In genomic region chr10:82629586-82630255, GRCm38 (mm10) we compare ENCODE assay signal across 8 mouse cellular contexts. TPM values are rescaled to one million over a fixed set of nuclear protein-coding genes. Genes with fewer than 3 reads are reported as not detected.
DNase-seq lines count a peak whose midpoint lies in the region; ATAC-seq lines count a peak whose summit lies in the region.
"Not testable (repeated sequence)": the region's sequence is repeated elsewhere in the genome, so short reads cannot be mapped to it uniquely, and the experiment has no call there.

TSS of gene Tdg (plus strand) at chr10:82629828.

- H3K36me3 ChIP-seq in heart, embryonic 10.5 days = peaks cover 27% of the 10 kb centered on the region
- H3K36me3 ChIP-seq in kidney, embryonic 15.5 days = peaks cover 31% of the 10 kb centered on the region

- H3K4me1 ChIP-seq in heart, embryonic 10.5 days = peaks cover 21% of the 10 kb centered on the region
- H3K4me1 ChIP-seq in kidney, embryonic 15.5 days = peaks cover 22% of the 10 kb centered on the region

- WGBS in heart, embryonic 10.5 days = under 1% methylated on average over 78 of the region's 78 CpGs
- WGBS in kidney, embryonic 15.5 days = under 1% methylated on average over 78 of the region's 78 CpGs

- H3K27ac ChIP-seq in heart, embryonic 10.5 days = peak within 1 kb of the TSS; percentile 95
- peak within 1 kb of the TSS; percentile 97 for H3K27ac ChIP-seq in kidney, embryonic 15.5 days

- peak; percentile 98 for ATAC-seq in erythroblast, adult 5-6 weeks (replicated peaks; ENCODE audit: low FRiP score, poor library complexity, severe bottlenecking)
- peak; percentile 98 for ATAC-seq in kidney, embryonic 15.5 days (replicated peaks; ENCODE audit: low FRiP score)
- ATAC-seq in monocyte, adult 5-6 weeks (replicated peaks; ENCODE audit: insufficient number of reproducible peaks, low FRiP score, low TSS enrichment, poor library complexity, severe bottlenecking) = peak; percentile 93

- peak within 1 kb of the TSS; percentile 77 for H3K4me3 ChIP-seq in heart, embryonic 10.5 days
- H3K4me3 ChIP-seq in kidney, embryonic 15.5 days (replicated peaks) = peak within 1 kb of the TSS; percentile 86

- peak within 1 kb of the TSS; percentile 88 for H3K9ac ChIP-seq in kidney, embryonic 15.5 days

- H3K9me3 ChIP-seq in heart, embryonic 10.5 days; kidney, embryonic 15.5 days (replicated peaks): not testable (repeated sequence)

- H3K27me3 ChIP-seq in heart, embryonic 10.5 days (ENCODE audit: insufficient read depth, poor library complexity, severe bottlenecking); kidney, embryonic 15.5 days: not testable (repeated sequence)

- H3K4me2 ChIP-seq in kidney, embryonic 15.5 days = peak within 1 kb of the TSS; percentile 88

- DNase-seq in A20 (ENCODE audit: low read depth, low spot score) (peak; percentile 97), liver (peak; percentile 97)
- DNase-seq in brain, adult 2 months (ENCODE audit: low read depth, low spot score) = peak; percentile 98
- peak; percentile 98 for DNase-seq in heart, embryonic 10.5 days (ENCODE audit: low spot score)
- peak; percentile 91 to 92 for DNase-seq in spleen, postnatal 4 days (ENCODE audit: low spot score in 2 of 2)

RNA-seq across cellular contexts. Expression of gene Tdg, which starts in this region (rescaled TPM):
- 11.7 and 14.2 TPM in 2 replicates for total RNA-seq in erythroblast, adult 5-6 weeks (2015; ENCODE audit: low replicate concordance)
- 20.4 and 23.6 TPM in 2 replicates for total RNA-seq in erythroblast, adult 5-6 weeks (2017; ENCODE audit: low replicate concordance)
- polyA plus RNA-seq in heart, embryonic 10.5 days (2016; fragmentation: Nextera tagmentation; extraction: Ambion mirVana) = 151 and 163 TPM in 2 replicates
- 153 and 154 TPM in 2 replicates for polyA plus RNA-seq in kidney, embryonic 15.5 days (2015; fragmentation: Nextera tagmentation; extraction: Ambion mirVana)
- total RNA-seq in monocyte, adult 5-6 weeks (2017) = 41.6 to 49.1 TPM (median 46.9 TPM) in 3 replicates

Comparison
In these comparisons a context has a peak if more than half of its experiments do, and no peak if none do; other contexts are left out.
1. Peak in every context shown above with its lines: DNase-seq, ATAC-seq, H3K4me3 ChIP-seq and H3K27ac ChIP-seq.